Mouse (Mus musculus) retina, embryonic 14.5 days (tissue): ENCODE measurements around the gene Tiprl.

Source experiments
- DNase-seq: peaks from one replicate; pipeline ENCODE4 v3.0.0-alpha.2; 2015; ENCODE audit warnings: low spot score

Tiprl gene

GRCm38 (mm10) chr1:165236321-165237298 is at the start of gene Tiprl:
Gene Tiprl, minus strand, starts transcription at chr1:165236996.
- DNase-seq = peak; percentile 95

- no peak for DNase-seq
Measured at GRCm38 (mm10) chr1:165284096-165284495, 47.3 kb upstream of the Tiprl start.

GRCm38 (mm10) chr1:165282967-165283345 is 46.2 kb upstream of the Tiprl start:
- no peak for DNase-seq

- DNase-seq = no peak
Measured at GRCm38 (mm10) chr1:165282222-165282966, 45.6 kb upstream of the Tiprl start.

GRCm38 (mm10) chr1:165281351-165282221 is 44.8 kb upstream of the Tiprl start:
- DNase-seq = peak; percentile 71

- DNase-seq = peak; percentile 11
Measured at GRCm38 (mm10) chr1:165280741-165281140, 43.9 kb upstream of the Tiprl start.

- no peak for DNase-seq
Measured at GRCm38 (mm10) chr1:165274946-165275345, 38.1 kb upstream of the Tiprl start.

- DNase-seq = peak; percentile 82
Measured at GRCm38 (mm10) chr1:165252027-165252671, 15.4 kb upstream of the Tiprl start.

- no peak for DNase-seq
Measured at GRCm38 (mm10) chr1:165250546-165250945, 13.8 kb upstream of the Tiprl start.

GRCm38 (mm10) chr1:165248842-165249241 is 12.0 kb upstream of the Tiprl start:
- DNase-seq = no peak

GRCm38 (mm10) chr1:165247788-165248187 is 11.0 kb upstream of the Tiprl start:
- DNase-seq = no peak

GRCm38 (mm10) chr1:165247085-165247484 is 10.3 kb upstream of the Tiprl start:
- no peak for DNase-seq

GRCm38 (mm10) chr1:165246587-165246986 is 9.8 kb upstream of the Tiprl start:
- no peak for DNase-seq

- no peak for DNase-seq
Measured at GRCm38 (mm10) chr1:165235846-165236245, 950 bp downstream of the Tiprl start.

GRCm38 (mm10) chr1:165233806-165234205 is 3.0 kb downstream of the Tiprl start:
- no peak for DNase-seq

GRCm38 (mm10) chr1:165230691-165231090 is 6.1 kb downstream of the Tiprl start:
- DNase-seq = no peak

- no peak for DNase-seq
Measured at GRCm38 (mm10) chr1:165229577-165229976, 7.2 kb downstream of the Tiprl start.

- DNase-seq = no peak
Measured at GRCm38 (mm10) chr1:165217023-165217589, 19.7 kb downstream of the Tiprl start.

- no peak for DNase-seq
Measured at GRCm38 (mm10) chr1:165215831-165216230, 21.0 kb downstream of the Tiprl start.

- DNase-seq = no peak
Measured at GRCm38 (mm10) chr1:165205591-165205990, 31.2 kb downstream of the Tiprl start.

GRCm38 (mm10) chr1:165203488-165204035 is 33.2 kb downstream of the Tiprl start:
- no peak for DNase-seq
